Mouse (Mus musculus): ENCODE results near the gene Tnni1.

The Tnni1 gene

DNA sequence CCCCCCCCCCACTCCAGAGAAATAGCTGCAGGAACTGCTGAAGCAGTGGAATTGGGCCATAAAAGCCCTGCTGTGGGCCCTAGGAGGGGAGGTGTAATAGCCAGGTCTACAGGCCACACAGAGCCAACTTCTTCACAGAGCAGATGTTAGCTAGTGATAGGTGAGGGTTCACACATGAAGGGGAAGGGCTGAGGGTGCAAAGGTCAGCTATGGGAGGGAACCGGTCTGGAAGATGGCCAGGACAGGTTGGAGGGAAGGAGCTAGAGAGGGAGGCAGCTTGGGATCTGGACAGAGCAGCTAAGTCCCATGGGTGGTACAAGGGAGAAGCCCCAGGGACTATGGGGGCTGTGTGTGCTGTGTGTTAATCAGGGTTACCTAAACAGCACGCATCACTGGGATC, 30.9 kb downstream of the Tnni1 start:
- no peak for DNase-seq (ENCODE audit: low spot score in 2 of 2)

GRCm38 (mm10) chr1:135811016-135811646, 31.9 kb downstream of the Tnni1 start:
- peak; percentile 62 to 65 for DNase-seq (ENCODE audit: low spot score in 2 of 2)

DNA sequence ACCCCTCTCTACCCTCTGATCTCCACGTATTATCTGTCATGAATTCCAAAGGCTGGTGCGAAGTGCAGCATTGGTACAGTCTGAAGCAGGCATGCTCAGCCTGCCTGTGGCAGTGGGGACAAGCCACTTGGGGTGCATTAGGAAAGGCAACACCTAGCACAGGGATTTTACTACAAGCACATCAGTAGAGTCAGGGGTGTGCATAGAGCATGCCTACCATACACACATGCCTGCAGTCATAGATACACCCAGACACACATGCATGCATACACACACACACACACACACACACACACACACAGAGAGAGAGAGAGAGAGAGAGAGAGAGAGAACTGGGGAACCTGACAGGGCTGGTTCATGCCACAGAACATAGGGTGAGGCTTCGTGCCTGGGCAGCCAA, 33.0 kb downstream of the Tnni1 start:
- no peak for DNase-seq (ENCODE audit: low spot score in 2 of 2)

DNA sequence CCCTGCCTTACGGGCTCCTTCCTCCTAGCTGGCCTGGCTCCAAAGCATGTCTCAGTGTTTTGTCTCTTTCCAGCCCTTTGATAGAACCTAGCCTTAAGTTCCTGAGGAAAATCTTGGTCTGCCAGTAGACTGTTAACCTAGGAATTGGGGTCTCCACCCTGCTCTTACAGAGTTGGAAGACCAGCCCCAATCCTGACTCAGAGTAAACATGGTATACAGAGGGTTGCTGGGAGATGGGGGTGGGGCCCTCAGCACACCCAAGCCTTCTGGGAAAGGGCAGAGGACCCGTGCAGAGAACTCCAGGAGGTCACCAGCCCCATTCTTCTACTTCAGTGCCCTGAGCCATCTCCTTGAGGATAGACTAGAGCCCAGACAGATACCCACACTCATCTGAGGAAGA, 33.4 kb downstream of the Tnni1 start:
- DNase-seq (ENCODE audit: low spot score in 2 of 2), result no peak

DNA sequence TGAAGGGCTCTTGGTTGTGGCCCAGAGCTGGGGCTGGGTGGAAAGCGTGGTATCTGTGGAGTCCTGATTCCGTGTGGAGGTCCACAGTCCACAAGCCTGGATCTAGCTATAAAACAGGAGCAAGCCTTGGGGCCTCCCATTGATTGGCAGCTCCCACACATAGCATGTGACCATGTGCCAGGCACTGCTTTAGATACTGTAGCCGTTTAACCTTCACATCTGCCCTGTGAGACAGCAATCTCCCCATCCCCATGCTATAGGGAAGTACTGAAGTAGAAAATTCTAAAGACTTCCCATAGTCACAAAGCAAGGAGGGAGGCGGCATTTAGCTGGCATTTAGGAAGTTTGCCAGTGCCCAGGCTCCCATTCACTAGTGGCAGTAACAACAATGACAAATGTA, 33.8 kb downstream of the Tnni1 start:
- no peak for DNase-seq (ENCODE audit: low spot score in 2 of 2)

DNA sequence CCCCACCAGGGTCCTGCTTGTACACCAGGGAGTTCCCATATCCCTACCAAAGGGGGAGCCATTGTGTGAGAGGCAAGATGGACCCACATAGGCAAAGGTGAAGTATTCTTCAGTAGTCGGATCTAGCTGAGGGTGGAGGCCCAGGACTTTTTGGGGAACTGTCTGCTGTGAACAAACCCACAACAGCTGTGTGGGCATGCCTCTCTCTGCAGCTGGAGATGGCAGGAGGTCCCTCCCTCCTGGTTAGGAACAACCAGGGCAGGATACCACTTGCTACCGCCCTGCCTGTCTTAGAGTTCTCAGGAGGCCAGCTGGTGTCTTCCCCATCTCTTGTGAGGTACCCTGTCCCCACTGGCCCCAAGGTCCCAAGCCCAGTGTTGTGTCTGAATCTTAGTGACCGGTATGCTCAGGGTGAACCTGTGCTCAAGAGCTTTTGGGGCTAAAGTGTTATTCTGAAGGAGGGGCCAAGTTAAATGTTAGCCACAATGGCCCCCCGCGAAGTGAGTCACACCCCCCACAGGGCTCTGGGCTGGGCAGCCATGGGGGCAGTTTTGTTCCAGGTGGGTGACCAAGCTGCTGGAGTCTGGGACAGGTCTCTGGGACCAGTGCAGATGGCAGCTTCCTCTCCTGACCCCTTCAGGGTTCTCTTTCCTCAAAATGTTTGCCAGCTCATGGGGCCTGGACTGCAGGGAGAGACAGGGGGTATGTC, 34.6 kb downstream of the Tnni1 start:
- DNase-seq (ENCODE audit: low spot score in 2 of 2), result no peak

DNA sequence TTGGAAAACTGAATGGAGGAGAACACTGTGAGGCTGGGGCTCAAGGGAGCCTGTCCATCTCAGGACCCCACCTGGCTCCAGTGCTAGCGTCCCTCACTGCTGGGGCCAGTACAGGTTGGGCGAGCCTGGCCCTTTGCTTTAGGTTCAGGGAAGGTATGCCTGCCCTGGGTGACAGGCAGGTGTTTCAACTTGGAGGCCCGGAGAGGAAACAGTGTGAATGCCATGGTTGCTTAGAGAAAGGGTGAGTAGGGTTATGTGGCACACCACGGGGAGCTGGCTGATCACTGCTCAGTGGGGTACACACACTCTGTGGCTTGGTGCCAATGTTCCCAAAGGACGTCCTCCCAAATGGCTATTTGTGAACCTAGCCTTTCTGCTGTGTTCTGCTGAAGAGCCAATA, 35.3 kb downstream of the Tnni1 start:
- DNase-seq (ENCODE audit: low spot score in 2 of 2), result no peak

DNA sequence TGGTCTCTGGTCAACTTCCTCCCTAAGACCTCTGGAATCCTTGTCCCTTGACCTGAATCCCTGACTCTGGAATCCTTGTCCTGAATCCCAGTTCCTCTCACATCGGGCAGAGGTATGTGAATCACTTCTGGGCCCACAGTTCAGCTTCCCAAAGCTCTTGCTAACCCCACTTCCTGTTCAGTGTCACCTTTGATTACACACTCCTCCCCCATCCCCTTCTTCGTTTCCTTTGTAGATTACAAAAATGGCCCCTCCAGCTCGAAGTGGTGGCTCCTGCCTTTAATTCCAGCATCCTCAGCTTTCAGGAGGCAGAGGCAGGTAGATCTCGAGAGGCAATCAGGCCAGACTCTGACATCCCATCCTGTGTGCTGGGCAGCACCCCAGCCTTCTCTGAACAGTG, 38.4 kb downstream of the Tnni1 start:
- no peak for DNase-seq (ENCODE audit: low spot score in 2 of 2)

- no peak for DNase-seq (ENCODE audit: low spot score in 2 of 2)
Measured at GRCm38 (mm10) chr1:135818481-135819086, 39.4 kb downstream of the Tnni1 start, which contains the start of gene Lad1. TSS of gene Lad1 (plus strand) at chr1:135818598.

- DNase-seq (ENCODE audit: low spot score in 2 of 2), result no peak
Measured at GRCm38 (mm10) chr1:135820071-135820470, 40.8 kb downstream of the Tnni1 start.

- DNase-seq (ENCODE audit: low spot score in 2 of 2), result no peak
Measured at GRCm38 (mm10) chr1:135820736-135821364, 41.6 kb downstream of the Tnni1 start.

GRCm38 (mm10) chr1:135821780-135822179, 42.5 kb downstream of the Tnni1 start:
- DNase-seq (ENCODE audit: low spot score in 2 of 2), result no peak

GRCm38 (mm10) chr1:135828918-135829317, 49.7 kb downstream of the Tnni1 start:
- no peak for DNase-seq (ENCODE audit: low spot score in 2 of 2)

DNA sequence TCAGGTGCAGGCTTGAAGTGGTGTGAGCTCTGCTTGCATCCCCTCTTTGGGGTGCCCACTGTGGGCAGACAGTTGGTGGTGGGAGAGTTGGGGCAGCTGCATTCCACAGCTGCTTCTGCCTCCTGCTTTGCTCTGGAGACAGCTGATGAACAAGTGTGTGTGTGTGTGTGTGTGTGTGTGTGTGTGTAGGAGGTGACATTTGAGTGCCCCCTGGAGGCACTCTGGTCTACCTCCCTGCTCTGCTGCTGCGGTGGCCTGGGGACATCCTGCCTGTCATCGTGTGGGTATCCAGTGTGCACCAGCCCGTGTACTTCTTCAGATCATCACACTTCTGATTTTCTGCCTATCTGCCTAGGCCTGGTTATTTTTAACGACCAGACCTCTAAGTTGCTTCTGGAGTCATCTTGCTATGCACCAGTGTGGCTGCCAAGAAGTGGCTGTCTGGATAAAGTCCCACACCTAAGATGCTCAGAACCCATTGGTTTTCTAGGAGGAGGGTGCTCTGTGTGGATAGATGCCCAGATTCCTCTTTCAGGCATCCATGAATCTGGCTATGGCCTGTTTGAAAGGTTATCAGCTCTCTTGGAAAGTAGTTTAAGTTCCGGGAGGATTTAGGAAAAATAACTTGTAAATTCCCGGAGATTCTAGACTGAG, 55.1 kb downstream of the Tnni1 start:
- DNase-seq (ENCODE audit: low spot score in 2 of 2), result no peak

DNA sequence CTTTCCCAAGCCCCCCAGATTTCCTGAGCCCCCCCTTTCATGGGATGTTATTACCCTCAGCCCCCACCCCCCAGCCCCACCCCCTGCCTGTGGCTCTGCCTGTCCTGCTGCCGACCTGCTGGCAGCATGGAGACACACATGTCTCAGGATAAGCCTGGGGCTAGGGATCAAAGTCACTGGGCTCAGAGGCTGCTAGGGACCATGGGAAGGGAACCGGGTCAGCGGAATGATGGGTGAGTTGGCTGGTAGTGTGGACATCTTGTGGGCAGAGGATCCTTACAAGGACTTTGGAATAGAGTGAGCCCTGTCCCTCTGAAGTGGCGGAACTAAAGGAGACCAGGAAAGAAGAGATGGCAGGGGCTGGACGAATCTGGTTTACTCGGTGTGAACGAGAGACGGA, 55.7 kb downstream of the Tnni1 start:
- DNase-seq (ENCODE audit: low spot score in 2 of 2), result no peak

DNA sequence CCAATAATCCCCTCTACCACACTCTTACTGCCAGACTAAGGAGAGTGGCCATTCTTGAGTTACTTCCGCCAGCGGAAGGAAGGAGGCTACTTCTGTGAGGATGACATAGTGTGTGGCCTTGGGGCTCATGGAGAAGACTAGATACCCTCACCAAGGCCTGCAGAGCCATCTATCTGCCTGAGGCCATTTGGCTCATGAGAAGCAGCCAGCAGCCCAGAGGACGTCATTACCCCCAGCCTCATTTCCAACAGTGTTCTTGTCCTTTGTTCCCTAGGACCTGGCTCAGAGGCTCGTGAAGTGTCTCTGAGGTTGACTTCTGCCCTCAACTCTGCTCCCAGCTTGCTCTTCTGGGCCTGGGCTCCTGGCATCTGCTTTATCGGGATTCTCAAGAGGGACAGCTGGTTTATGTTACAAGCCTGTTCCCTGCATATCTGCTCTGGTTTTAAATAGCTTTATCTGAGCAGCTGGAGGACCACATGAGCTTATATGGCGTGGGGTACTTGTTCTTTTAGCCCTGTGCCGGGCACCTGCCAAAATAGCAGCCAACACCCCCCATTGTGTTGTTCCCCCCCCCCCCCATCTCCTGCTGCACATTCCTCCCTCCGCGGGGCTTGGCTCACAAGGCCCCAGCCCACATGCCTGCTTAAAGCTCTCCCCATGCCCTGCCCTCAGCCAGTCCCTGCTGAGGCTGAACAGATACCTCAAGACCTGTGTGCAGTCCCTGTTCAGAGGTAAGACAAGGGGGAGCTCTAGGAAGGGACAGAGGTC, 56.7 kb downstream of the Tnni1 start, which contains the start of gene Tnnt2:
Tnnt2 (plus strand) TSS at position 639 of the 768 bp plus-strand sequence.
- no peak for DNase-seq (ENCODE audit: low spot score in 2 of 2)

DNA sequence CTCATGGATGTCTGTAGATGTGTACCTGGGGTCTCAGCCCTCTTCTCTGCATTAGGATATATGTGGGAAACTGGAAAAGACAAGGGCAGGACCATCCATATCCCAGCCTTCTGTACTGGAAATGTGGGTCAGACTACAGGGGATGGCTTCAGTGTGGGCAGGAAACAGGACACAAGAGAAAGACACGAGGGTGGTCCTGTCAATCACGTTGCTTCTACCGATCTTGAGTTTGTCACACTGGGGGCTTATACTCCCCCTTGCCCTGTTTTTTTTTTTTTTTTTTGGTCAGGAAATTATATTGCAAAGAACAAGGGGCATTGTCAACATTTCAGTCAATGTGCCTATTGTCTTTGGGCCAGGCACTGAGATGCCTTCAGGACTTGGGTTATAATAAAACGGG, 59.4 kb downstream of the Tnni1 start:
- no peak for DNase-seq (ENCODE audit: low spot score in 2 of 2)

DNA sequence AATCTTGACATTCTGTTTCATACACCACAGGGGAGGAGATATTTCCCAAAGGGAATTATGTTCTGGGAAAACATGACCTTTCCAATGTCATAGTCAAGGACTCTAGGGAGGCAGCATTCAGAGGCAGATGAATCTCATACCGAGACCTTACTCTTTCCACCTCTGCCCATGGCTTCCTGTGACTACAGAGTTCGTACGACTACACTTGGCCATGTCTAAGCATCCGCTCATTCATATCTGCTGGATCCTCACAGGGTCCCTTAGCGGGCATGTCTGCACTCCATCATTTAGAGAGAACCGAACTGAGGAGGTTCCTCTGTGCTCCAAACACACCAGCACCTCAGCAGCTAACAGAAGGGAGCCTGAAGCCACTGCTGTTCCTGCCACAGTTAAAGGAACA, 59.8 kb downstream of the Tnni1 start:
- no peak for DNase-seq (ENCODE audit: low spot score in 2 of 2)

GRCm38 (mm10) chr1:135840675-135841395, 61.6 kb downstream of the Tnni1 start:
- no peak for DNase-seq (ENCODE audit: low spot score in 2 of 2)

DNA sequence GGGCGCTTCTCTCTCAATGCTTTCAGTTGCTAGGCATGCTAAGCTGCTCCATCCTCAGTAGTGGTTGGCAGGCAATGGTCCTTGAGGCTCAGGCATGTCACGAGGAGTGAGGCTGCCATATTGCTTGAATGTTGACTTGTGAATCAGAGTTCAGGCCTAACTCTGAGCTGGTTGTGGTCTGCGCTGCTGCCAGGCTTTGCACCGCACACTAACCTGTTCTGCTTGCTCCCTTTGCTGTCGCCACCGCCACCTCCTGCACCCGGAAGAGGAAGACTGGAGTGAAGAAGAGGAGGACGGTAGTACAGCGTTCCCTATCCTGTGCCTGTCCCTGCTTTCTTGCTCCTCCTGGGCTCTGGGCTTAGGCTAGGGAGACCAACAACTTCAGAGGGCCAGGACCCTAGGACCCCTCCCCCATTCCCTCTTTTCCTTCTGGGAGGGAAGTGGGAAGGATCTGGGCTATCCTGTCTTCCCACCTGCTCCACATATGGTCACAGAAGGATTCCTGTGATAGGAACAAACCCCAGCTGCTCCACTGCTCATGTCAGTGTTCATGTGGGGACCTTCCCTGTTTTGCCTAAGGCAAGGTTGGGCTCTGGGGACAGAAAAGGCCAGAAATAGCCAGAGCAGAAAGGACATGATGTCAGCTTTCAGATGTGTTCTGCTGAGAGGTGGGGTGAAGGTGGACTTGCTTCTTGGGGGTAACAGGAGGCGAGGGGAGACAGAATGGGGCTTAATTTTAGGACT, 64.5 kb downstream of the Tnni1 start:
- DNase-seq (ENCODE audit: low spot score in 2 of 2), result no peak
